Mouse (Mus musculus) kidney, postnatal 0 days (tissue): ENCODE measurements at regions not wholly inside any gene's neighbourhood (a gene's known extent, or its start where the extent isn't known, plus 50 kb on each side); places are given as distances from the start of the nearest gene placed in this dataset.

Experiments used
- ATAC-seq: fragments of 200-750 bp; cut with Nextera tagmentation; replicated peaks from 2 replicates; pipeline ENCODE4 v1.8.0; 2017; ENCODE audit warnings: low read depth, moderate number of reproducible peaks, moderate TSS enrichment, moderate library complexity; ENCODE audit not compliant: low FRiP score
- DNase-seq: peaks from one replicate; pipeline ENCODE4 v3.0.0-alpha.2; 2016; ENCODE audit warnings: low spot score
- H3K27ac ChIP-seq: fragments of 300-500 bp; sonication (generic); 2 replicates; pipeline ENCODE4 v1.5.1; 2014; ENCODE audit warnings: mild to moderate bottlenecking
- H3K27me3 ChIP-seq: fragments of 300-500 bp; sonication (generic); 2 replicates; pipeline ENCODE4 v1.6.1; 2014; ENCODE audit warnings: low read length, mixed read lengths; ENCODE audit not compliant: insufficient read depth
- H3K36me3 ChIP-seq: fragments of 300-500 bp; sonication (generic); 2 replicates; pipeline ENCODE4 v1.6.1; 2014; ENCODE audit warnings: low read length, mixed read lengths; ENCODE audit not compliant: insufficient read depth
- H3K4me1 ChIP-seq: fragments of 300-500 bp; sonication (generic); replicated peaks from 2 replicates; pipeline ENCODE4 v1.6.1; 2014; ENCODE audit warnings: antibody characterized with exemption, low read length, mixed read lengths; ENCODE audit not compliant: insufficient read depth
- H3K4me2 ChIP-seq: fragments of 300-500 bp; sonication (generic); 2 replicates; pipeline ENCODE4 v1.6.1; 2014; ENCODE audit warnings: mild to moderate bottlenecking, low read length, moderate library complexity, mixed read lengths
- H3K4me3 ChIP-seq: fragments of 300-500 bp; sonication (generic); replicated peaks from 2 replicates; pipeline ENCODE4 v1.5.1; 2014; ENCODE audit warnings: low read depth, low read length
- H3K9ac ChIP-seq: fragments of 300-500 bp; sonication (generic); 2 replicates; pipeline ENCODE4 v1.6.1; 2014; ENCODE audit warnings: low read depth, low read length
- H3K9me3 ChIP-seq: fragments of 300-500 bp; sonication (generic); replicated peaks from 2 replicates; pipeline ENCODE4 v1.6.1; 2016; ENCODE audit warnings: low read length, inconsistent platforms, mixed read lengths
- CTCF ChIP-seq: IDR thresholded peaks from 2 replicates; pipeline ENCODE4 v1.5.1; 2016; ENCODE audit warnings: antibody characterized with exemption, low read depth, mild to moderate bottlenecking, moderate library complexity
- WGBS: fragments of 180-500 bp; shearing (Covaris S2); extraction: QIAGEN DNeasy Blood & Tissue Kit; methylation state at CpG from one replicate; pipeline ENCODE4 v1.1.7; 2014; 5-methylcytosine and 5-hydroxymethylcytosine counted together

GRCm38 (mm10) chr16:24184846-24185245, 196.2 kb upstream of the Bcl6 start:
- Histone ChIP-seq H3K36me3 (no peaks in the 10 kb centered on the region), H3K27me3 (no peaks in the 10 kb centered on the region), H3K27ac (no peak overlapping the region), H3K9me3 (no peaks in the 10 kb centered on the region), H3K4me3 (no peak overlapping the region), H3K4me2 (no peak overlapping the region), H3K4me1 (no peaks in the 10 kb centered on the region), H3K9ac (no peak overlapping the region)
- ATAC-seq = no peak
- 88% methylated on average over 4 of the region's 4 CpGs for WGBS
- no peak for DNase-seq
- no peak for TF ChIP-seq CTCF

DNA sequence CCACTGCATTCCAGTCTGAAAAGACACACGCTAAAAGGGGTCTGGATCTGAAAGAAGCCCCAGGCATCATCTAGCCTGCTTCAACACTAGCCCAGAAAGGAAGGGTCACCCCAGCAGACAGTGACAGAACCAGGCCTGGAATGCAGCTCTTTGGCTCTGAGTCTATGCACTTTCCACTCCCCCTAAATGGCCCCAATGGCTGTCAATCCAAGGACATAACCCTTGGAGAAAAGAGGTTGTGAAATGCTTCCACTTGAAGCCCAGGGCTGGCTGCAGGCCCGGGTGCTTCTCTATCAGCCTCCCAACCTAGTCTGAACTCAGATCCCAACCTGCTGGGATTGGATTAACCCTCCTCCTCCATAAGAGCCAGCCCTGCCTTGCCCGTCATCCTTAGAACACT, 194.6 kb upstream of the Bcl6 start:
- Histone ChIP-seq H3K36me3 (no peaks in the 10 kb centered on the region), H3K27me3 (no peaks in the 10 kb centered on the region), H3K27ac (no peak overlapping the region), H3K4me1 (no peaks in the 10 kb centered on the region), H3K9me3 (no peaks in the 10 kb centered on the region), H3K9ac (no peak overlapping the region), H3K4me2 (no peak overlapping the region), H3K4me3 (no peak overlapping the region)
- 83% methylated on average over 3 of the region's 3 CpGs for WGBS
- no peak for DNase-seq
- TF ChIP-seq CTCF = no peak
- ATAC-seq = no peak

GRCm38 (mm10) chr16:24181388-24181787, 192.7 kb upstream of the Bcl6 start:
- H3K4me2 ChIP-seq = no peak overlapping the region
- DNase-seq (no peak), ATAC-seq (no peak)
- no peaks in the 10 kb centered on the region for H3K4me1 ChIP-seq
- no peaks in the 10 kb centered on the region for H3K9me3 ChIP-seq
- H3K4me3 ChIP-seq = no peak overlapping the region
- no peak overlapping the region for H3K9ac ChIP-seq
- no peak for TF ChIP-seq CTCF
- WGBS = 92% methylated on average over 3 of the region's 3 CpGs
- no peaks in the 10 kb centered on the region for H3K27me3 ChIP-seq
- no peaks in the 10 kb centered on the region for H3K36me3 ChIP-seq
- no peak overlapping the region for H3K27ac ChIP-seq

DNA sequence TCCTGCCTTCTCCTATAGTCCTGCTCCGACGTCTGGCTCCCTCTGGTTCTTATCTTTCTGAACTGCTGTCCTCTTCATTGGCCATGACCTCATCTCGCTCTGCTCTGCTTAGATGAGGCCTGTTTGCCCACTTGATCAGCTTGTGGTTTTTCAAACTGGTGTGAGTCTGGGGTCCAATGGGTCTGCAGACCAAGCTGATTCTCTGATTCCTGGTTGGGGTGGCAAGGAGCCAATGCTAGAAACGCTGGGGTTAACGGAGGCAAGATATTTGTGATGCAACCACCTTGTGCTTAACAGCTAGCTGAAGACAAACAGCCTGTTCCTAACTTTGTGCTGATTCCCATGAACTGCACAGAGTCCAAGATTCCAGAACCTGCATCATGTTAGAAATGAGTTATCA, 192.0 kb upstream of the Bcl6 start:
- Histone ChIP-seq H3K4me3 (no peak overlapping the region), H3K4me1 (no peaks in the 10 kb centered on the region), H3K4me2 (no peak overlapping the region), H3K36me3 (no peaks in the 10 kb centered on the region), H3K9ac (no peak overlapping the region), H3K27me3 (no peaks in the 10 kb centered on the region), H3K27ac (no peak overlapping the region), H3K9me3 (no peaks in the 10 kb centered on the region)
- WGBS = 87% methylated on average over 5 of the region's 5 CpGs
- no peak for TF ChIP-seq CTCF
- ATAC-seq = no peak
- DNase-seq = no peak

DNA sequence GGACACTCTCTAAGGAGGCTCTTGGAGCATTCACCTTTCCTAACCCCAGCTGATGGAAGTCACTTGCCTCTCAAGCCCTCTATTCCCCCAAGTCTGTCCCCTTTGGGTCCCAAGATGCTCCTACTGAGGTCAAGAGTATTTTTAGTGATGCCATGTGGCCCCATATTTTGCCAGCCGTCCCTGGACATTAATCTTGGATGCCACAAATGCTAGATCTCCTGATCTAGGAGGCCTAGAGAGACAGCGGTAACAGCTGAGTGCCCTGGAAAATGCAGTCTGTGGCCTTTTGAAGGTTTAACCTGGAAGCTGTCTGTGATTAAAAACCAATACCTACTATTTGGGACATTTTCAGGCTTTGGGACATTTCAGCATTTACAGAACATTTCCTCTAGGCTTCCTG, 188.9 kb upstream of the Bcl6 start:
- Histone ChIP-seq H3K4me3 (no peak overlapping the region), H3K27me3 (no peaks in the 10 kb centered on the region), H3K4me2 (no peak overlapping the region), H3K9ac (no peak overlapping the region), H3K27ac (no peak overlapping the region), H3K36me3 (no peaks in the 10 kb centered on the region), H3K9me3 (no peaks in the 10 kb centered on the region), H3K4me1 (no peaks in the 10 kb centered on the region)
- no peak for TF ChIP-seq CTCF
- ATAC-seq = no peak
- WGBS = 60% methylated on average over 2 of the region's 2 CpGs
- DNase-seq = no peak

DNA sequence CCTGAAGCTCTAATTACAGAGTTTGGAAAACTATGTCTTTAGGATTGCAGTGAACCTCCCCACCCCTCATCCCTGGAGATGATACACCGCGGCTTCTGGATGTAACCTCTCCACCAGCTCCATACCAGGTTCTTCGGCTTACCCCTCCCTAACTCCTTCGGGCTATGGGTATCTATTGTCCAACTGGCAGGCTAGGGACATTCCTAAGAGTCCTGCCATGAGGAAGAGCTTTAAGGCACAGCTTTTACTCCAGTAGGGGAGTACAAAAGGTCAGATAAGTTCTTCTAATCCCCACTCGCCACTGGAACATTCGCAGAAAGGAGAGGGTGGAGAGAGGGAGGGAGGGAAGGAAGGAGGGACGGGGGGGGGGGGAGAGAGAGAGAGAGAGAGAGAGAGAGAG, 188.5 kb upstream of the Bcl6 start:
- no peak for TF ChIP-seq CTCF
- H3K4me1 ChIP-seq = no peaks in the 10 kb centered on the region
- 83% methylated on average over 7 of the region's 7 CpGs for WGBS
- H3K27ac ChIP-seq = no peak overlapping the region
- no peak overlapping the region for H3K4me2 ChIP-seq
- no peaks in the 10 kb centered on the region for H3K36me3 ChIP-seq
- H3K9ac ChIP-seq = no peak overlapping the region
- H3K9me3 ChIP-seq = no peaks in the 10 kb centered on the region
- H3K27me3 ChIP-seq = no peaks in the 10 kb centered on the region
- no peak for ATAC-seq
- DNase-seq = no peak
- no peak overlapping the region for H3K4me3 ChIP-seq

DNA sequence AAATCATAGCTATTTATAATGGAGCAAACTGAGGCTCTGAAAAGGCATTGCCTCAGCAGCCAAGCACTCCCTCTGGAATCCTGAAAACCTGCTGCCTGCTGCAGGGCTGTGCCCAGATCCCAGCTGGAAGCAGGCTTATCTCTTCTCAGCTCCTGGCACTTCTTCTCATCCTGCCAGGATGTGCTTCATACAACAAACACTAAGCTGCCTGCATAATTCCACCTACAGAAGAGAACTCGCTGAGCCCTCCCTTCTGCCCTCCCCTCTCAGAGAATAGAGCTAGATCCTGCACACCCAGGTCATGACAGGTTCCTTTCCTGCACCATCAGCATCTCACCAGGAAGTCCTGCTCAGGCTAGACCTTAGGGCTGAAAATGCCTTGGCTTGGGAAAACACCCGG, 187.4 kb upstream of the Bcl6 start:
- Histone ChIP-seq H3K27ac (no peak overlapping the region), H3K9ac (no peak overlapping the region), H3K4me1 (no peaks in the 10 kb centered on the region), H3K27me3 (no peaks in the 10 kb centered on the region; the same call in 1 of the 2 replicates), H3K4me2 (no peak overlapping the region), H3K9me3 (no peaks in the 10 kb centered on the region), H3K4me3 (no peak overlapping the region), H3K36me3 (no peaks in the 10 kb centered on the region)
- ATAC-seq (no peak), DNase-seq (no peak)
- 79% methylated on average over 2 of the region's 2 CpGs for WGBS
- no peak for TF ChIP-seq CTCF
